Mouse (Mus musculus): ENCODE results near the gene Ttc25.

GRCm38 (mm10) chr11:100576256-100576655 is 30.8 kb downstream of the Ttc25 start:
- TF ChIP-seq CTCF (IDR thresholded peaks at IDR 0.05; ENCODE audit: borderline replicate concordance, insufficient read depth, low read depth, low read length) (no peak), POLR2A (IDR thresholded peaks at IDR 0.05; ENCODE audit: borderline replicate concordance, insufficient read depth, low read length) (no peak)
